Mouse (Mus musculus): ENCODE measurements at regions not wholly inside any gene's neighbourhood (a gene's known extent, or its start where the extent isn't known, plus 50 kb on each side); places are given as distances from the start of the nearest gene placed in this dataset.

GRCm38 (mm10) chr1:194223610-194224009 is 394.4 kb upstream of the Plxna2 start:
- no peak for ATAC-seq (ENCODE audit: insufficient number of reproducible peaks, low FRiP score, low TSS enrichment)

- ATAC-seq (ENCODE audit: insufficient number of reproducible peaks, low FRiP score, low TSS enrichment) = peak; percentile 27; the same call in 1 of the 2 replicates
These were observed 395.0 kb upstream of the Plxna2 start for GRCm38 (mm10) chr1:194223015-194223414.

- ATAC-seq (ENCODE audit: insufficient number of reproducible peaks, low FRiP score, low TSS enrichment) = no peak
These were observed 409.7 kb upstream of the Plxna2 start for GRCm38 (mm10) chr1:194208034-194209000.

- no peak for ATAC-seq (ENCODE audit: insufficient number of reproducible peaks, low FRiP score, low TSS enrichment)
These were observed 420.5 kb upstream of the Plxna2 start for GRCm38 (mm10) chr1:194197516-194197915.

GRCm38 (mm10) chr1:194182293-194182692 is 435.7 kb upstream of the Plxna2 start:
- ATAC-seq (ENCODE audit: insufficient number of reproducible peaks, low FRiP score, low TSS enrichment) = no peak

GRCm38 (mm10) chr1:194161469-194161868 is 456.5 kb upstream of the Plxna2 start:
- ATAC-seq (ENCODE audit: insufficient number of reproducible peaks, low FRiP score, low TSS enrichment) = no peak

- no peak for ATAC-seq (ENCODE audit: insufficient number of reproducible peaks, low FRiP score, low TSS enrichment)
These were observed 457.1 kb upstream of the Plxna2 start for GRCm38 (mm10) chr1:194160761-194161461.

GRCm38 (mm10) chr1:194157268-194157667 is 460.8 kb upstream of the Plxna2 start:
- no peak for ATAC-seq (ENCODE audit: insufficient number of reproducible peaks, low FRiP score, low TSS enrichment)

- ATAC-seq (ENCODE audit: insufficient number of reproducible peaks, low FRiP score, low TSS enrichment) = no peak
These were observed 469.3 kb upstream of the Plxna2 start for GRCm38 (mm10) chr1:194148416-194149364.

- ATAC-seq (ENCODE audit: insufficient number of reproducible peaks, low FRiP score, low TSS enrichment) = no peak
These were observed 500.2 kb upstream of the Plxna2 start for GRCm38 (mm10) chr1:194117631-194118360.

- ATAC-seq (ENCODE audit: insufficient number of reproducible peaks, low FRiP score, low TSS enrichment) = no peak
These were observed 503.6 kb upstream of the Plxna2 start for GRCm38 (mm10) chr1:194114399-194114798.

- ATAC-seq (ENCODE audit: insufficient number of reproducible peaks, low FRiP score, low TSS enrichment) = no peak
These were observed 506.1 kb upstream of the Plxna2 start for GRCm38 (mm10) chr1:194111931-194112330.

GRCm38 (mm10) chr1:194109172-194110071 is 508.6 kb upstream of the Plxna2 start:
- no peak for ATAC-seq (ENCODE audit: insufficient number of reproducible peaks, low FRiP score, low TSS enrichment)

- no peak for ATAC-seq (ENCODE audit: insufficient number of reproducible peaks, low FRiP score, low TSS enrichment)
These were observed 509.9 kb upstream of the Plxna2 start for GRCm38 (mm10) chr1:194108132-194108531.

- ATAC-seq (ENCODE audit: insufficient number of reproducible peaks, low FRiP score, low TSS enrichment) = no peak
These were observed 510.6 kb upstream of the Plxna2 start for GRCm38 (mm10) chr1:194107271-194107938.

- no peak for ATAC-seq (ENCODE audit: insufficient number of reproducible peaks, low FRiP score, low TSS enrichment)
These were observed 528.0 kb upstream of the Plxna2 start for GRCm38 (mm10) chr1:194089918-194090548.

- no peak for ATAC-seq (ENCODE audit: insufficient number of reproducible peaks, low FRiP score, low TSS enrichment)
These were observed 559.5 kb upstream of the Plxna2 start for GRCm38 (mm10) chr1:194058512-194058911.

GRCm38 (mm10) chr1:194056544-194056943 is 561.5 kb upstream of the Plxna2 start:
- no peak for ATAC-seq (ENCODE audit: insufficient number of reproducible peaks, low FRiP score, low TSS enrichment)
